Mouse (Mus musculus) testis, adult 2 months (tissue): ENCODE measurements around the gene Dock10.

ENCODE experiments used
- CTCF ChIP-seq: fragments of 200-500 bp; IDR thresholded peaks from 2 replicates; pipeline ENCODE4 v1.5.1; 2012; ENCODE audit warnings: low read depth, mild to moderate bottlenecking, inconsistent platforms, low read length, moderate library complexity; ENCODE audit not compliant: control insufficient read depth, insufficient read depth, insufficient replicate concordance
- POLR2A ChIP-seq: fragments of 200-500 bp; IDR thresholded peaks from 2 replicates; pipeline ENCODE4 v1.6.1; 2012; ENCODE audit warnings: low read depth, mild to moderate bottlenecking, inconsistent platforms, low read length, moderate library complexity; ENCODE audit not compliant: control insufficient read depth

- TF ChIP-seq POLR2A (no peak), CTCF (no peak)
Measured at GRCm38 (mm10) chr1:80641288-80641687, 117.0 kb downstream of the Dock10 start.
